Mouse (Mus musculus): ENCODE measurements at regions not wholly inside any gene's neighbourhood (a gene's known extent, or its start where the extent isn't known, plus 50 kb on each side); places are given as distances from the start of the nearest gene placed in this dataset.

DNA sequence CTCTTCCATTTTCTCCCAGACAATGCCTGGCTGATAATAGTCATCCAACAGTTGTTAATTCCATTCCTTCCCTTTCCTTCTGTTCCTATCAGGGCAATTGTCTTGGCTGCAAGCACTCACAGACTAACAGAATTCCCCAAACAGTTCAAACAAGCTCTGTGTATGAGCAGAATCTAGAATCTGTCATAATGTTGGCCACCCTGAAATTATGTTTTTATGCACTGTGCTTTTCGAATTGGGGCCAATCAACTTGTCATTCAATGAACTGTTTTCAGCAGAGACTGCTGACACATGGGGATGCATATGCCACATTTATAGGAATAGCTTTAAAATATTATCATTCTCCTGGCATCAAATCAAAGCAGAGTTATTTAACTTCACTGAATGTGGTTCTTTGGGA lies 235.8 kb upstream of the Tmtc4 start:
- Histone ChIP-seq H3K9me3 (ENCODE audit: low read length) (no peaks in the 10 kb centered on the region), H3K27me3 (ENCODE audit: insufficient read depth, low read length) (no peaks in the 10 kb centered on the region), H3K4me1 (replicated peaks; ENCODE audit: low read depth, low read length) (no peaks in the 10 kb centered on the region), H3K36me3 (ENCODE audit: insufficient read depth, low read length) (no peaks in the 10 kb centered on the region), H3K4me3 (replicated peaks; ENCODE audit: low read length) (no peak overlapping the region)
- TF ChIP-seq POU5F1 (IDR thresholded peaks at IDR 0.05; ENCODE audit: borderline replicate concordance, low read length), result no peak
- TF ChIP-seq NANOG (IDR thresholded peaks at IDR 0.05; ENCODE audit: borderline replicate concordance, low read length), result no peak
- TF ChIP-seq CTCF (conservative IDR thresholded peaks at IDR 0.05; ENCODE audit: low read length), result no peak

DNA sequence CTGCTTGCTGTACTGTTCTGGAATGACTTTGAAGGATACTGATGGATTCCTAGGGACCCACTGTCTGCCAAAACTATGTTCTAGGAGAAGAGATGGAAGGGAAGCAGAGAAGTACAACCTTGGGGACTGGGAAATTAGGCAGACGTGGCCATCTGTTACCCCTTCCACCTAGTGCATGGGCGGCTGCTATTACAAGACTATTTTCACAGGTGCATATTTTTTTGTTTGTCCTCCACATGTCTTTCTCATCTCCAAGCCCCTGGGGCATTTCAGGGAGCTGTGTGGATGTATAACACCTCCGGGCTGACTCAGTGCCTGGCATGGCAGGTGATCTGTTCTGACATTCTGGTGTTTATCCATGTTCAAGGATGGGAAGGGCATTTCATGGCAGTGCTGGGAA lies 226.4 kb upstream of the Tmtc4 start:
- TF ChIP-seq NANOG (IDR thresholded peaks at IDR 0.05; ENCODE audit: borderline replicate concordance, low read length) (no peak), CTCF (conservative IDR thresholded peaks at IDR 0.05; ENCODE audit: low read length) (no peak), POU5F1 (IDR thresholded peaks at IDR 0.05; ENCODE audit: borderline replicate concordance, low read length) (no peak)
- Histone ChIP-seq H3K27me3 (ENCODE audit: insufficient read depth, low read length) (no peaks in the 10 kb centered on the region), H3K36me3 (ENCODE audit: insufficient read depth, low read length) (no peaks in the 10 kb centered on the region), H3K4me3 (replicated peaks; ENCODE audit: low read length) (no peak overlapping the region), H3K9me3 (ENCODE audit: low read length) (no peaks in the 10 kb centered on the region), H3K4me1 (replicated peaks; ENCODE audit: low read depth, low read length) (no peaks in the 10 kb centered on the region)

DNA sequence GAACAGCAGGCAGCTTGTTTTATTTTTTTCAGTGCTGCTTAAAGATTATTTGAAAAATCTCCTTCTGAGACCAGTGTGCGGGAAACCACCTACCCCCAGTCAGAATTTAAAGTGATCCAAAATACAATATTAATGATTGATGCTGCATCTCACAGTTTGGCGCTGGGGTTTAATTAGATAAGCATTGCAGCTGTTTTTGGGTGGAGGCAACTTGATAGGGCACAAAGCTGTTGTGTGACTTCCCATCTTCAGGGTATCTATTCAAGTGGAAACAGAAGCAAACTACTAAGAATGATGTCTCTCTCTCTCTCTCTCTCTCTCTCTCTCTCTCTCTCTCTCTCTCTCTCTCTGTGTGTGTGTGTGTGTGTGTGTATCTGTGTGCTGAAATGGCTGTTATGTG lies 219.0 kb upstream of the Tmtc4 start:
- no peaks in the 10 kb centered on the region for H3K36me3 ChIP-seq (ENCODE audit: insufficient read depth, low read length)
- no peak overlapping the region for H3K4me3 ChIP-seq (replicated peaks; ENCODE audit: low read length)
- H3K27me3 ChIP-seq (ENCODE audit: insufficient read depth, low read length), result no peaks in the 10 kb centered on the region
- TF ChIP-seq POU5F1 (IDR thresholded peaks at IDR 0.05; ENCODE audit: borderline replicate concordance, low read length) (no peak), CTCF (conservative IDR thresholded peaks at IDR 0.05; ENCODE audit: low read length) (no peak), NANOG (IDR thresholded peaks at IDR 0.05; ENCODE audit: borderline replicate concordance, low read length) (no peak)
- no peaks in the 10 kb centered on the region for H3K9me3 ChIP-seq (ENCODE audit: low read length)
- H3K4me1 ChIP-seq (replicated peaks; ENCODE audit: low read depth, low read length), result no peaks in the 10 kb centered on the region

DNA sequence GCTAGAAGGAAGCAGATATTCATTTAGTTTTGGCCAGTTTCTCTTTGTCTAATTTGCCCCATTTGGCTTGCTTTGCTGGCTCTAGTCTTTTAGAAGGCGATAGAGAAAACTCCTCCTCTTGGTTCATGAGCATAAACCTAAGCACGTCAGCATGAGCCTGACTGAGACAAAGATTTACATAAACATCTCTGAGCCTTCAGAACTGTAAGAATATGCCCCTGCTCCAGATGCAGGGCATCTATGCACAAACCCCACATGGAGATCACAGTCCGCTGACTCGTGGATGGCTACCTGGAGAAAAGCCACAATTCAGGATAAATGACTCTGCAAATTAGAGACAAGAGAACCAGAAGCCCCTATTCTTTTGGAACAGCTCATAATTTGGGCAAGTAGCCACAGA lies 218.5 kb upstream of the Tmtc4 start:
- H3K9me3 ChIP-seq (ENCODE audit: low read length), result no peaks in the 10 kb centered on the region
- no peak for TF ChIP-seq CTCF (conservative IDR thresholded peaks at IDR 0.05; ENCODE audit: low read length)
- TF ChIP-seq NANOG (IDR thresholded peaks at IDR 0.05; ENCODE audit: borderline replicate concordance, low read length), result no peak
- no peak for TF ChIP-seq POU5F1 (IDR thresholded peaks at IDR 0.05; ENCODE audit: borderline replicate concordance, low read length)
- H3K4me3 ChIP-seq (replicated peaks; ENCODE audit: low read length), result no peak overlapping the region
- no peaks in the 10 kb centered on the region for H3K36me3 ChIP-seq (ENCODE audit: insufficient read depth, low read length)
- H3K4me1 ChIP-seq (replicated peaks; ENCODE audit: low read depth, low read length), result no peaks in the 10 kb centered on the region
- no peaks in the 10 kb centered on the region for H3K27me3 ChIP-seq (ENCODE audit: insufficient read depth, low read length)

DNA sequence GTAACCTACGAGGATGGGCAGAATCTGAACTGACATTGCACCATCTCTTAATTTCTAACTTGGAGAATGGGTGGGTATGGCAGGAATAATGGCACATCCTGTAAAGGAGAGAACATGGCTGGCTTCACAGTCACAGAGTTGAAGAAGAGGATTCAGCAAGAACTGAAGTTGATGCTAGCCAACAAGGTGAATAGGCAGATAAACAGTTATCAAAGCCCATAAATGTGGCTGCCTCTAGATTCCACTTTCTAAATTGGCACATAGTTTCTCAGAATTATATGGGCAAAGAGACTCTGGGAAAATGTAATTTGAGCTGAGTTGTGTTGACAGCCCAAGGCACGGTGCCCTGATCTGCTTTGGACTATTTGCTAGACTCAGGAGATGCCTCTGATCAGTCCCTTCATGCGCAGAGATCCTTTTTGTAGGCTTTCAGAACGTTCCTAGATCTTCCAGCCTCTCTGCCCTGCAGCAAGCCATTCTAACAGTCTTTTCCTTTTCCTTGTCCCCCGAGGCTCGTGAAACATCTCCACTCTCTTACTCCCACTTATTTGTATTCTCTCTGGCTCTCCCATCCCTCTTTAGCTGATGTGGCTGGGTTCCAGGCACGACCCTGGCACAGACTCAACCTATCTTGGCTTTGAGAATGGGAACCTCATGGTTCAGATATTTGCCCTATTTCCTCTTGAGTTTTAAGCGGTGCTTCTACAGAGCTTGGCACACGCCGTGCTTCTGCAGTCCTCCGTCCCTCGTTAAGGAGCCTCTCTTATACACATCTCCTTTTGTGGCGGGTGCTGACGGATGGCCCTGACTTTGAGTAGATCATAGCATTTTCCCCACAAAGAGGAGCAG lies 217.8 kb upstream of the Tmtc4 start:
- H3K4me3 ChIP-seq (replicated peaks; ENCODE audit: low read length), result no peak overlapping the region
- H3K27me3 ChIP-seq (ENCODE audit: insufficient read depth, low read length), result no peaks in the 10 kb centered on the region
- TF ChIP-seq CTCF (conservative IDR thresholded peaks at IDR 0.05; ENCODE audit: low read length) (no peak), NANOG (IDR thresholded peaks at IDR 0.05; ENCODE audit: borderline replicate concordance, low read length) (no peak), POU5F1 (IDR thresholded peaks at IDR 0.05; ENCODE audit: borderline replicate concordance, low read length) (no peak)
- no peaks in the 10 kb centered on the region for H3K36me3 ChIP-seq (ENCODE audit: insufficient read depth, low read length)
- H3K4me1 ChIP-seq (replicated peaks; ENCODE audit: low read depth, low read length), result no peaks in the 10 kb centered on the region
- no peaks in the 10 kb centered on the region for H3K9me3 ChIP-seq (ENCODE audit: low read length)

DNA sequence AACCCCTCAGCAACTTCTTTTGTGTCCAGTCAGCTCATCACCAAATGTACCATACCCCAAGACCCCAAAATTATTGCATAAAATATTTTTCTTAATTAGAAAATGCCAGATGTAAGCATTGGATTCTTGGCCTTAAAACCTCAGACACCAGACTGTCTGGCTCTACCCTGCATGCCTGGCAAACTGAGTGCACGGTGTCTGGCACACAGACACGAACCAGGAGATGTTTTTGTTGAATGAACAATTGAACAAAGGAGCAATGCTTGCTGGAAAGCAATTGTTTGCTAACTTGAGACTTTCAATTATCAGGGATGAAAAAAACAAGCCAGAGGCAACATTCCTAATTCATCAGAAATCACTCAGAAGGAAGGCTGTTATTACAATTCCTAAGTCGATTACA lies 215.3 kb upstream of the Tmtc4 start:
- no peak for TF ChIP-seq NANOG (IDR thresholded peaks at IDR 0.05; ENCODE audit: borderline replicate concordance, low read length)
- no peak for TF ChIP-seq POU5F1 (IDR thresholded peaks at IDR 0.05; ENCODE audit: borderline replicate concordance, low read length)
- TF ChIP-seq CTCF (conservative IDR thresholded peaks at IDR 0.05; ENCODE audit: low read length), result no peak
- Histone ChIP-seq H3K9me3 (ENCODE audit: low read length) (no peaks in the 10 kb centered on the region), H3K4me3 (replicated peaks; ENCODE audit: low read length) (no peak overlapping the region), H3K4me1 (replicated peaks; ENCODE audit: low read depth, low read length) (no peaks in the 10 kb centered on the region), H3K36me3 (ENCODE audit: insufficient read depth, low read length) (no peaks in the 10 kb centered on the region), H3K27me3 (ENCODE audit: insufficient read depth, low read length) (no peaks in the 10 kb centered on the region)

DNA sequence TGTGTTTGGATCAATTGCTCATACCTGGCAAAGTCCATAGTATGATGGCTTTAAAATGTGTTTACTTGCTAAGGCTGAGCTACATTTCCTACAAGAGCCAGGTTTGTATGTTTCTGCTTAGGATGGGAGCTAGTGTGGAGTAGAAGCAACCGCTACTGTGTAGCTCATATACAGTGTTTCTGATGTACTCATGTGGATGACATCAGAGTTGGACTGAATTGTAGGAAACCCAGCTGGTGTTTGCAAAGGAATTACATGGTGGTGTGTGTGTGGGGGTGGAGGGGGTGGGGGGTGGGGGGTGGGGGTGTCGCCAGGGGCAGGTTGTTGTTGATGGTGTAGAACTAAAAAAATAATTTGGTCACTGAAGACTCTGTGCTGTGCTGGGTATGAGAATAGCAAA lies 208.7 kb upstream of the Tmtc4 start:
- TF ChIP-seq POU5F1 (IDR thresholded peaks at IDR 0.05; ENCODE audit: borderline replicate concordance, low read length) (no peak), NANOG (IDR thresholded peaks at IDR 0.05; ENCODE audit: borderline replicate concordance, low read length) (no peak)
- H3K9me3 ChIP-seq (ENCODE audit: low read length), result no peaks in the 10 kb centered on the region
- no peaks in the 10 kb centered on the region for H3K4me1 ChIP-seq (replicated peaks; ENCODE audit: low read depth, low read length)
- H3K36me3 ChIP-seq (ENCODE audit: insufficient read depth, low read length), result no peaks in the 10 kb centered on the region
- H3K4me3 ChIP-seq (replicated peaks; ENCODE audit: low read length), result no peak overlapping the region
- no peaks in the 10 kb centered on the region for H3K27me3 ChIP-seq (ENCODE audit: insufficient read depth, low read length)

DNA sequence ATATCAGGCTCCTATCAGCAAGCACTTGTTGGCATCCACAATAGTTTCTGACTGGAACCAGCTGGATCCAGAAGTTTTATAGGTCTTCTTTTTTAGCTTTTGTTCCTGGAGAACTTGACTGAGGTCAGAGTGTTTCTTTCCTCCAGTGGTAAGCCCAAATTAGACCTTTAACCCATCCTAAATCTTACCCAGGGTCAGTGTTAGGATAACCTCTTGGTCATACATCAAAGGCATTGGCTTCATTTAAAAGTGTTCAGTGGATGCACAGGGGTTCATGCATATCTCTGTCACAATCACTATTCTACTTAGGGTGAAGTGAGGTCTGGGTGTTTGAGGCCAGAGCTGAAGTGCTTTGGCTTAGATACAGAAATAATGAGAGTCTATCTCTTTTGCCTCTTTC lies 206.9 kb upstream of the Tmtc4 start:
- TF ChIP-seq POU5F1 (IDR thresholded peaks at IDR 0.05; ENCODE audit: borderline replicate concordance, low read length) (no peak), CTCF (conservative IDR thresholded peaks at IDR 0.05; ENCODE audit: low read length) (no peak), NANOG (IDR thresholded peaks at IDR 0.05; ENCODE audit: borderline replicate concordance, low read length) (no peak)

More for the DNA sequence above, 206.9 kb upstream of the Tmtc4 start:
- Histone ChIP-seq H3K4me3 (replicated peaks; ENCODE audit: low read length) (no peak overlapping the region), H3K36me3 (ENCODE audit: insufficient read depth, low read length) (no peaks in the 10 kb centered on the region), H3K9me3 (ENCODE audit: low read length) (no peaks in the 10 kb centered on the region), H3K27me3 (ENCODE audit: insufficient read depth, low read length) (no peaks in the 10 kb centered on the region), H3K4me1 (replicated peaks; ENCODE audit: low read depth, low read length) (no peaks in the 10 kb centered on the region)

All from E14TG2a.4 (cell line).